Mouse (Mus musculus) forebrain, embryonic 16.5 days (tissue): ENCODE results near the gene Nuak1. TPM values are rescaled to one million over a fixed set of nuclear protein-coding genes. Genes with fewer than 3 reads are reported as not detected.
A peak's percentile ranks its signal among the peaks of the same experiment; 100 is the strongest.

Source experiments
- ATAC-seq: fragments of 200-750 bp; cut with Nextera tagmentation; 2 replicates; pipeline ENCODE4 v1.8.0; 2017; ENCODE audit warnings: mild to moderate bottlenecking, moderate library complexity
- H3K27ac ChIP-seq: fragments of 300-500 bp; sonication (generic); 2 replicates; pipeline ENCODE4 v1.5.1; 2014; ENCODE audit warnings: low read length, control low read depth
- H3K27me3 ChIP-seq: fragments of 300-500 bp; sonication (generic); replicated peaks from 2 replicates; pipeline ENCODE4 v1.6.1; 2014; ENCODE audit warnings: low read length; ENCODE audit not compliant: control insufficient read depth, insufficient read depth
- H3K36me3 ChIP-seq: fragments of 300-500 bp; sonication (generic); 2 replicates; pipeline ENCODE4 v1.6.1; 2014; ENCODE audit not compliant: control insufficient read depth, insufficient read depth
- H3K4me1 ChIP-seq: fragments of 300-500 bp; sonication (generic); replicated peaks from 2 replicates; pipeline ENCODE4 v1.6.1; 2014; ENCODE audit warnings: low read length; ENCODE audit not compliant: control insufficient read depth, insufficient read depth
- H3K4me2 ChIP-seq: fragments of 300-500 bp; sonication (generic); 2 replicates; pipeline ENCODE4 v1.6.1; 2014; ENCODE audit warnings: mild to moderate bottlenecking, low read length, control low read depth
- H3K4me3 ChIP-seq: fragments of 300-500 bp; sonication (generic); replicated peaks from 2 replicates; pipeline ENCODE4 v1.5.1; 2014; ENCODE audit warnings: mild to moderate bottlenecking, low read length, control low read depth
- H3K9ac ChIP-seq: fragments of 300-500 bp; sonication (generic); replicated peaks from 2 replicates; pipeline ENCODE4 v1.6.1; 2014; ENCODE audit warnings: low read depth, low read length, control low read depth
- H3K9me3 ChIP-seq: fragments of 300-500 bp; sonication (generic); 2 replicates; pipeline ENCODE4 v1.6.1; 2016; ENCODE audit warnings: low read length; ENCODE audit not compliant: control insufficient read depth
- WGBS: fragments of 180-500 bp; shearing (Covaris S2); extraction: QIAGEN DNeasy Blood & Tissue Kit; methylation state at CpG from one replicate; pipeline ENCODE4 v1.1.7; 2014; 5-methylcytosine and 5-hydroxymethylcytosine counted together
- polyA plus RNA-seq: library from polyadenylated mRNA; unstranded; fragments of >200 nt; fragmentation: Nextera tagmentation; extraction: Ambion mirVana; gene quantifications from 2 replicates; pipeline ENCODE4 v1.2.1, GENCODE M21; 2015

The Nuak1 gene
- polyA plus RNA-seq, 1 experiment from 2014 or later, result 12.5 TPM

DNA sequence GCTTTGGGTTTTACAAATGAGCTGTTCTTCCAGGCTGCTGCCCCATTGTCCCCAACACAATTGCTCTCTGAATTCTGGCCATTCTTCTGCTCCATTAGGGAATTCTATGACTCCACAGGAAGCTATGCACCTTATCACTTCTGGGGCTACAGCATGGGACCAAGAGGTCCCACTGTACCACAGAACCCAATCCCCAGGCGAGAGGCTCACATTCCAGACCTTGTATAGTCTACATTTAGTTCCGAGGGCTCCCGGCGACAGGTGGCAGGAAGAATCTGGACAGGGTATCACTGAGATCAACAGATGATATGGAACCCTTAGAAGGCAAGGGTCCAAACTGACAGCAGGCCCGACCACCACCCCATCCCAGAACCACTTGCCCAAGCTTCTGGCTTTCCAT is 50.7 kb downstream of the Nuak1 start:
- no peak overlapping the region for H3K4me2 ChIP-seq
- H3K27ac ChIP-seq, result no peak overlapping the region; the same call in 1 of the 2 replicates
- H3K9me3 ChIP-seq, result no peaks in the 10 kb centered on the region
- H3K27me3 ChIP-seq, result no peaks in the 10 kb centered on the region
- no peak overlapping the region for H3K9ac ChIP-seq
- no peaks in the 10 kb centered on the region for H3K36me3 ChIP-seq
- peaks cover 57% of the 10 kb centered on the region for H3K4me1 ChIP-seq
- H3K4me3 ChIP-seq, result no peak overlapping the region
- no peak for ATAC-seq
- WGBS, result 47% methylated on average over 5 of the region's 5 CpGs

DNA sequence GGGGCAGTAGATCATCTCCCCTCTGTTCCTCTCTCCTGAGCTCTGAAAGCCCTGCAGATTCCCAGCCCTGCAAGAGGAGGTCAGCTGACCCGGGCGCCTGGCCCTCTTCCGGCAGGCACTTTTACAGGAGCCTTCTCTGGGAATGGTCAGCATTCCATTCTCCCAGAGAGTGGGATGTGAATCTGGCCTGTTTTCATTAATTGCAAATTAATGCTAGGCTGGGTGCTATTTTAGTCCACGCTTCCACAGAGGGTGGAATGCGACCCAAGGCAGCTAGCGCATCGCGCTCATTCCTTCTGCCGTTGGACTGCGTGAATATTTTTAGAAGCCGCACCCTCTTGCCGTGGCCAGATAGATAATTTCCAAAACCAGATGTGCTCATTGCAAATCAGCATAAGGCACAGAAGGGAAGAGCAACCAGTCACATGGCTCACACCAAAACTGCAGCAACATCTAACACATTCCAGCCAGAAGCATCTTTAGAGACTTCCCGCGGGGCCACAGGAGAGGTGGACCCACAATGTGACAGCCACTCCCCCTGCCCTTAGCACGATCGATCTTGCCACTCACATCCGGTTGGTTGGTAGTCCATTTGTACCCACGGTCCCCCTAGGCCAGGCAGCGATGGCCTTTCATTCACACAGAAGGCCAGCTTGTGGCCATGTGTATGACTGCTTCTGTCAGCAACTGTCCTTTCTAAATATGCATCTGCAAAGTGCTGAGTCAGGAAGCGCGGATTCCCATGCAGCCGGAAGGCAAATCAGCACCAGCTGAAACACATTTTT is 51.8 kb downstream of the Nuak1 start:
- Histone ChIP-seq H3K36me3 (no peaks in the 10 kb centered on the region), H3K9ac (no peak overlapping the region), H3K4me2 (no peak overlapping the region), H3K4me3 (no peak overlapping the region), H3K4me1 (peaks cover 56% of the 10 kb centered on the region), H3K27me3 (no peaks in the 10 kb centered on the region), H3K27ac (peak overlapping the region; percentile 82), H3K9me3 (no peaks in the 10 kb centered on the region)
- WGBS, result 47% methylated on average over 22 of the region's 22 CpGs
- ATAC-seq, result peak; percentile 22; the same call in 1 of the 2 replicates

DNA sequence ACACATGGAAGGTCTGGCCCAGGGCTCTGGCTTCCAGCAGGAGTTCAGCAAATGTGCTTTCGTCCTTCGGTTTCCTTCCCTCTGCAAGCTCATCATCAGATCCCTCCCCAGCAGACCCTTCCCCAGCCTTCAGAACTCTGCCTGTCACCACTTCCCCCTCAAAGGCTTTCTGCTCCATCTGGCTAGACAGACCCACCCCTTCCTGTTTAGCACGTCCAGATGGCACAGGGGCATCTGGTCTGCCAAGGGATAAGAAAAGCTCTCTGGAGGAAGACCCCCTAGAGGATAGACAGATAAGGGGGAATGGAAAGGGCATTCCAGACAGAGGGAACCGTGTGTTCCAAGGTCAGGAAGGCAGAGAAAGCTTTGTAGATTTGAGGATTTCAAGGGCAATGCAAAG is 53.1 kb downstream of the Nuak1 start:
- Histone ChIP-seq H3K4me3 (no peak overlapping the region), H3K27me3 (no peaks in the 10 kb centered on the region), H3K36me3 (no peaks in the 10 kb centered on the region), H3K9ac (no peak overlapping the region), H3K4me1 (peaks cover 61% of the 10 kb centered on the region), H3K27ac (peak overlapping the region; percentile 82), H3K4me2 (no peak overlapping the region), H3K9me3 (no peaks in the 10 kb centered on the region)
- WGBS, result 20% methylated on average over 4 of the region's 4 CpGs
- ATAC-seq, result peak; percentile 68

DNA sequence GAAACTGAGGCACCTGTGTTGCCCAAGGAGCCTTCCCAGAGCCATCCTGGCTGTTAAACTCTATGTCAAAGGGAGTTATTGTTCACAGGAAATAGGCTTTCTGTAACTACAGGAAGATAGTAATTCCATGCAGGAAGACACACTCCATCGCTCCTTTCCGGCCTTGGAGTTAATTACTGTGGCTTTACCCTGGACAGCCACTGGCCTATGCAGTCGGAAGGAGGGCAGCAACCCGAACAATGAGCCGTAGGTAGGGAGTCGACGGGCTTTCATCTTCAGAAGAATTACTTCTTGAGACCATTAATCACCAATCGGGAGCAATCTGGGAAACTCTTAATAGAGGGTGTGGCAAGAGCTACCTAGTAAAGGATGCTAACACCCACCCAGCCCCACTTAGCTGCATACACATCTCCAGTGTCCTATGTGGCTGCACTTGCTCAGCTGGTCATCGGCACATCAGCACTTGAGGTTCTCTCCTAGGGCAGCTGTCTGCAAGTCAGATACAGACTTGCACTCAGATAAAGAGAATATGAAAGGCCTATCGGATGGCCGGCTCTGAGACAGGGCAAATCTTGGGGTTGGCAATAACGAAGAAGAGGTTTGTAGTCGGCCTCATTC is 53.7 kb downstream of the Nuak1 start:
- H3K9me3 ChIP-seq, result no peaks in the 10 kb centered on the region
- H3K4me1 ChIP-seq, result peaks cover 61% of the 10 kb centered on the region
- no peak for ATAC-seq
- H3K27ac ChIP-seq, result peak overlapping the region; percentile 82
- no peaks in the 10 kb centered on the region for H3K27me3 ChIP-seq
- H3K9ac ChIP-seq, result no peak overlapping the region
- H3K4me3 ChIP-seq, result no peak overlapping the region
- WGBS, result 56% methylated on average over 13 of the region's 13 CpGs
- no peak overlapping the region for H3K4me2 ChIP-seq
- H3K36me3 ChIP-seq, result no peaks in the 10 kb centered on the region

DNA sequence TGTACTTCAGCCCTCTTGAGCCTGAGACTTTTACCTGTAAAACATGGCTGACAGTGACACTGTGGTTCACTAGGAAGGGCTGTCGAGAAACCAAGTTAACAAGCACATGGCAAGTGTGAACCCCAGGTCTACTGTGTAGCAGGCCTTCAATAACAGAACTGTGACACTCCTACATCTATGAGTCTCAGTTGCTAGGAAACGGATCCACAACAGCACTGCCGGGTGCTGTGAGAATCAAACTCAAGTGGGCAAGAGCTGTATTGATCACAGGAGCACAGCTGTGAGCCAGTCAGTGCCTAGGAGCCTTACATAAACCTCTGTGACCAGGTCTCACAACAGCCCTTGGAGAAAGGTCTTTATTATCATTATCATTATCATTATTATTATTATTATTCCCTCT is 54.2 kb downstream of the Nuak1 start:
- Histone ChIP-seq H3K9me3 (no peaks in the 10 kb centered on the region), H3K27me3 (no peaks in the 10 kb centered on the region), H3K4me3 (no peak overlapping the region), H3K4me2 (no peak overlapping the region), H3K9ac (no peak overlapping the region), H3K36me3 (no peaks in the 10 kb centered on the region), H3K27ac (peak overlapping the region; percentile 82), H3K4me1 (peaks cover 62% of the 10 kb centered on the region)
- WGBS, result 40% methylated on average over 3 of the region's 3 CpGs
- no peak for ATAC-seq

DNA sequence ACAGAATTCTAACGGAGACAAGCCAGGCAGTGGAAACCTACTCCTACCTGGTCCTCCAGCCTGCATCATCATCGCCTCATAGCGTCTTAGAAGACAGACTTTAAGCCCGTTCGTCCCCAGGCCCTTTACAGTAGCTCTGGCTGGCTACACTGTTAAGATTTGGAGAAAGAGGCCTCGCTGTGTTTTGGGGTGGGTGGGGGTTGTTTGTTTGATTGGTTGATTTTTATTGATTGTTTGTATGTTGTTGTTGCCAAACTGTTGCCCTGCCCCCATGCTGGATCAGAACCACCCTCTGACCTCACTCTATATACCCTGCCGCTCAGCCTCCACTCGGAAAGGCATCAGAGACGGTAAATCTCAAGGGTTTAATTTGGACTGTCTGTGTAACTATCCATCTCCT is 55.6 kb downstream of the Nuak1 start:
- no peaks in the 10 kb centered on the region for H3K27me3 ChIP-seq
- ATAC-seq, result no peak
- H3K4me1 ChIP-seq, result peaks cover 60% of the 10 kb centered on the region
- no peaks in the 10 kb centered on the region for H3K9me3 ChIP-seq
- H3K4me2 ChIP-seq, result no peak overlapping the region
- no peaks in the 10 kb centered on the region for H3K36me3 ChIP-seq
- H3K9ac ChIP-seq, result no peak overlapping the region
- H3K27ac ChIP-seq, result no peak overlapping the region
- H3K4me3 ChIP-seq, result no peak overlapping the region
- 89% methylated on average over 9 of the region's 9 CpGs for WGBS

DNA sequence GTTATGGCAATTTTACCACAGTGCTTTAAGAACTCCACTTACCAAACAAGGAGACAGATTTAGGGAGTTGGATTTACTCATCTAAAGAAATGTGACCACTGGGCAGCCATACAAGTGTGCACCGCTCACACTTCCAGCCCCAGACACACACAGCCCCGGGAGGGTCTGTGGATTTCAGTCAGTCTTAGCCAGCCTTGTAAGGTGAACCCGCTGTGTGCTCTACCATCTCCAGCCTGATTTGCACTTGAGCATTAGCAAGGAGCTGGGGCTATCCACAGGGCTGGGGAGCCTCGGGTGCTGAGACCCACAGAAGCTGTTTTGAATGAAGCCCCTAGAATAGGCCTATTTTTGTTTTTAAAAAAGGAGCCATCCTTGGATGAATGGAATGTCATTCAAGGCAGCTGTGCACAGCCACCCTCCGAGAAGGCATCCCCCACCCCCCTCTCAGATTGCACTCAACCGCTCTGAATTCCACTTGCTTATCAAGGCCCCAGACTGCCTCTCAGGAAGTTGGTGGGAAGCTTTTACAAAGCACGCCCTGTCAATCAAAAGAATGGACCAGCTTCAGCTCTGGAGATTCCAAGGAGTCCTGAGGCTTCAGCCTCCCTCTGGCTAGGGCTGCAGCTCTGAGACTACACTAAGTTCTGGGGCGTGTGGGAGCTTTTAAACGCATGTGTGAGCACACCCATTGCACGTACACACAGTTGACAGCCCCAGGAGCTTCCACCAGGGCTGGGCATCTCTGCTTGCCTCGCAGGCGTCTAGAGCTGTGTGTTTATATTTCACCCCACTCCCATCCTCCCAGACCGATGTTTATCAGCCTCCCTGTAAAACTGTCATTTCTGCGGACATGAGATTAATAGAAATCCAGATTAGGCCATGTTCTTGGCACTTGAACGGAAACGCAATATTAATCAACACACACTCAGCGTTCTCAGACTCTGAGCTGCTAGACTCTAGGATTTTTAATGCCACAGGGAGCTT is 57.2 kb downstream of the Nuak1 start:
- Histone ChIP-seq H3K4me2 (peak overlapping the region; percentile 9; the same call in 1 of the 2 replicates), H3K4me1 (peaks cover 47% of the 10 kb centered on the region), H3K9me3 (no peaks in the 10 kb centered on the region), H3K27me3 (no peaks in the 10 kb centered on the region), H3K36me3 (peaks cover 4% of the 10 kb centered on the region), H3K9ac (no peak overlapping the region), H3K4me3 (no peak overlapping the region), H3K27ac (peak overlapping the region; percentile 60)
- 13% methylated on average over 17 of the region's 17 CpGs for WGBS
- ATAC-seq, result peak; percentile 71

DNA sequence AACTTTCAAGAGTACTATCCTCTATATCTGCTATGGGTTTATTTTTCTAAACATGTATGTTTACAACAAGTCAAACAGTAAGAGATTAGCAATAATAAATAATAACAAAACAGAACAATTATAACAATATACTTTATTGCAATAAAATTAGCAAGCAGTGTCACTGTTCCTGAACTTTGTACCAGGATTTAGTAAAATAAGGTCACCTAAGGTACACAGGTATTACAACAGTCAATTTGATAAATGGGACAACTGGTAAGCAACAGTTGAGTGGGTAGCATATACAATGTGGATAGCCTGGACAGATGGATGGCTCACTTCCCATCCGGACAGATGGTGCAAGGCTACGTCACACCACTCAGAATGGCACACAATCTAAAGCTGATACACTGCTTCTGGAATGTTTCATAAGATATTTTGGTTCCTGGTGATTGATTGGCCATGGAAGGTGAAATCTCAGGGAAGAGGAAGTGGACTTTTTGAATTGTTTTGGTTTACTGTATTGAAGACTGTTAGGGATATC is 59.1 kb downstream of the Nuak1 start:
- ATAC-seq, result peak; percentile 64; the same call in 1 of the 2 replicates
- Histone ChIP-seq H3K27me3 (no peaks in the 10 kb centered on the region), H3K4me2 (no peak overlapping the region), H3K4me3 (no peak overlapping the region), H3K36me3 (peaks cover 4% of the 10 kb centered on the region), H3K9ac (no peak overlapping the region), H3K4me1 (peaks cover 28% of the 10 kb centered on the region), H3K27ac (no peak overlapping the region), H3K9me3 (no peaks in the 10 kb centered on the region)
- WGBS, result 69% methylated on average over 2 of the region's 2 CpGs

DNA sequence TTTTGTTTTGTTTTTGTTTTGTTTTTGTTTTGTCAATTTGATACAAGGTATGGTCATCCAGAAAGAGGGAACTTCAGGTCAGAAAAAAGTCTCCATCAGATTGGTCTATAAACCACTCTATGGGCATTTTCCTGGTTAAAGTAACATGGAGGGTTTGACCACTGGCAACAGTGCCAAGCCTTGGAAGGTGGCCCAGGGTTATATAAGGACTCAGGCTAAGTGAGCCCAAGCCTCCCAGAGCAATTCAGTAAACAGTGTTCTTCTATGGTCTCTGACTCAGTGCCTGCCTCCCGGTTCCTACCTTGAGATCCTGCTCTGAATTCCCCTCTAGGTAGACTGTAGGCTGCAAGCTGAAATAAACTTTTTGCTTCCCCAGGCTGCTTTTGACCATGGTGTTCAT is 61.0 kb downstream of the Nuak1 start:
- Histone ChIP-seq H3K27ac (no peak overlapping the region), H3K36me3 (peaks cover 10% of the 10 kb centered on the region), H3K4me3 (no peak overlapping the region), H3K9ac (no peak overlapping the region), H3K4me2 (no peak overlapping the region), H3K9me3 (no peaks in the 10 kb centered on the region), H3K27me3 (no peaks in the 10 kb centered on the region), H3K4me1 (peaks cover 19% of the 10 kb centered on the region)
- WGBS, result 100% methylated on average over 1 of the region's 1 CpGs
- no peak for ATAC-seq
